Mouse (Mus musculus) frontal cortex, postnatal 36 days (tissue): ENCODE data around the gene Rras2.

Experiments
- DNase-seq, 2 experiments: peaks; one replicate each; pipeline ENCODE4 v3.0.0; 2022; ENCODE audit warnings: low spot score in 2 of 2

Gene Rras2

DNA sequence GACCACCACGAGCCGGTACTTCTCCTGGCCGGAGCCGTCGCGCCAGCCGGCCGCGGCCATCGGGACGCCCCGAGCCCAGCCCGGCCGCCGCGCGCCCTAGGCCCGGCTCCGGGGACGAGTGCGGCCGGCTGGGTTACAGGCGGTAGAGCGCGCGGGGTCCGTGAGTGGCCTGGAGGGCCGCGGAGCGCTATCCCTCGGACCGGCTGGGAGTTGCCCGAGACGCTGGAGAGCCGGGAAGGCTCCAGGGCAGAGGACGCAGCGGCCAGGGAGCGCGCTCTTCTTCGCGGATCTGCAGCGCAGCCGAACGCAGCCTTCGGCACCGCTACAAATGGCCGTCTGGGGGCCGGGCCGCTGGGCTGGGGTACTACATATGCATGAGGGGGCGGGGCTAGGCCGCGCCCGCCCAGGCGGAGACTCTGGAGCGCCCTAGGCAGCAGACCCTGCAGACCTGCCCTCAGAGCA, at the start of gene Rras2:
Gene Rras2, minus strand, starts transcription at position 338 of the 462 bp plus-strand sequence.
- DNase-seq, result peak; percentile 86 to 88

DNA sequence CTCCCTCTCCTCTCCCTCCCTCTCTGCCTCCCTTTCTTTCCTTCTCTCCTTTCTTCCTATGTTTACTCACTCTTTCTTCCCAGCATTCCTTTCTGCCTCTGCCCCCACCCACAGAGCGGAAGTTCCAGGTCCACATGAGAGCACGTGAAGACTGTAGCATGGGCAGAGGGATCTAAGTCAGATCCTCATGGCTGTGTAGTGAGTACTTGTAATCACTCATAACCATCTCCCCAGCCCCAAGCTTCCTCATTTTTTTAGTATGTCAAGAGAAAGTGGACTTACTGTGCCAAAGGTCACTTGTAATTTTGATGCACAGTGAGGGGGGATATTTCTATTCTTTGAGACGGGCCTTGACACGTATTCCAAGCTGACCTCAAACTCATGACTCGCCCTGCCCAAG, 45.4 kb upstream of the Rras2 start:
- no peak for DNase-seq

DNA sequence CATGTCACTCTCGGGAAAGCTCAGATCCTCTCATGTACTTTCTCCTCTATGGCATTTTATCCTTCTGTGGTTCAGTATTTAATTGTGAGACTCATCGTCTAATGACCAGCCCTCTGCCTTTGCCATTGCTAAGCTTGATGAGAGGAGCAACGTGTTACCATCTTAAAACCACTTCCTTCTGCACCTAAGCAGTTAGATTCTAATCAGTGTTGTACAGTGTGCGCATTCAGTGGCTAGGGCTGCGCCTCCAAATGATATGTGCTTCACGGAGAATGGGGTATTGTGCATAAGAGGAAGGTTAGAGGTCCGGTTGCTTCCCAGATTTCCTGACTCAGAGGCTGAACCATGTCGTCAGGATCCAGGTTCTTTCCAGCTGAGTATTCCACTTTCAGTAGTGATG, 43.5 kb upstream of the Rras2 start:
- DNase-seq, result no peak

DNA sequence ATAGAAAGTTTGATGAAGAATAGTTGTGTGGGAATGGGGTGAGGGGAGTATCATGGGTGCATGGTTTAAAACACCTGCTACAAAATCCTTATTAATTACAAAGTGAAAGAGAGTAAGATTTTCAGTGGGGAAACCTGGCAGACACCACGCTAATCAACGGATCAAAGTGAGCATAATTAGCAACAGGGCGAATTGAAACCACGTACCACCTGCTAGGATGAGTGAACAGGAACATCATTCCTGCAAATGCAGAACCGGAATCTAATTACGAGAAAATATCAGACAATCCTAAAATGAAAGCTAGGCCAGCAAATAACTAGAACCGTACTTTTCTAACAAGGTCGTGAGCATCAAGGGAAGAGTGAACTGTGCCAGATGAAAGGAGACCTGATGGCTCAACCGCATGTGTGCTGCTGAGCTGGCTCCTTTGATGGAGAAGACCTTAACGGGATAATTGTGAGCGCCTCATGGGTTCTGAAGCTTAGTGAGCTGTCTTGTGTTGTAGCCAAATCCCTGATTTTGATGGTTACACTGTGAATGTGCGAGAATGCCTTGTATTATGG, 40.2 kb upstream of the Rras2 start:
- no peak for DNase-seq

DNA sequence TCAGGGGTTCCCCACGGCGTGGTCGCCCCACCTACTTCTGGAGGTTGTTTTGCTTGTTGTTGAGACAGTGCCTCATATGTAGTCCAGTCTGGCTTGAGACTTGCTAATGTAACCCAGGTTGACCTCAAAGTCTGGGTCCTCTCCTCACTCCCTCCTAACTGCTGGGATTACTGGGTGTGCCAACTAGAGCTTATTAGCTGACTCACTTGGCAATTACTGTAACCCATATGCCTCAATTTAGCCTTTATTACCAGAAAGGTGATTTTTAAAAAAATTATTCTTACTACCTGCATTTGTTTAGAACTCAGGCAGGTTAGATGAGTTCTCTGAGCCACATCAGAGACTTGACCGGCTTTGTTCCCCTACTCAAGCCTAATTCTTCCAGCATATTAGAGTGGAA, 38.8 kb upstream of the Rras2 start:
- no peak for DNase-seq

DNA sequence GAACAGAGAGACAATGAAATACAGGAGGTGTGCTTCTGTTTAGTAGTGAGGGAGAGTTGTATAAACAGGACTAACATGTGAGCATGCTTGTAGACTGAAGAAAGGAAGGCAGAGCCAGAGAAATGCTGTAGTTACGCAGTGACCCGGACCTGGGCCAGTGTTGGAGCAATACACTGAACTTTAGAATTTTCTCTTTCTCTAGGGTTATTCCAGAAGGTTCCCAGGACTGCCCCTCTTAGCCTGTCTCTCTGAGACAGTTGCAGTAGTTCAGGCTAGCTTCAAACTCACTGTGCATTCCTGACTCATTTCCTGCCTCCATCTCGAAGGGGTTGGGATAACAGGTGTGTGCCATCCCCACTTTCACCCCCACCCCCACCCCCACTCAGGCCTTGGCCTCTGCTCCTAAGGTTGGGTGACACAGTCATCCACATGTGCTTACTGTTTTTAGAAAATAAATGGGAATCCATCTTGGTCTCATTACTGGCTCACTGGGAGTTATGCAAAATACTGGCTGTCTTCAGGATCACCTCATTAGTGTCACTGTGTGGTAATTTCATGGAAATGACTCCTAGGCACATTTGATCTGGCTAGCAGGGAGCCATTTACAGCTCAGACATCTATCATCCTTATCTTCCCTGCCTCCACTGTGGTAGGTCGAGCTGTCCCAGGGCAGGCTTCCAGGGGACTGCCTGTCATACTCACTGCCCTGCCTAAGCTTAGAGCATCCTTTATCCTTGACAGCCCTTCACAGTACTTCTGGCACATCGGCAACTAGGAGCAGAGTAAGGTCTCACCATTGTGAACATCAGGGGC, 37.7 kb upstream of the Rras2 start:
- no peak for DNase-seq

DNA sequence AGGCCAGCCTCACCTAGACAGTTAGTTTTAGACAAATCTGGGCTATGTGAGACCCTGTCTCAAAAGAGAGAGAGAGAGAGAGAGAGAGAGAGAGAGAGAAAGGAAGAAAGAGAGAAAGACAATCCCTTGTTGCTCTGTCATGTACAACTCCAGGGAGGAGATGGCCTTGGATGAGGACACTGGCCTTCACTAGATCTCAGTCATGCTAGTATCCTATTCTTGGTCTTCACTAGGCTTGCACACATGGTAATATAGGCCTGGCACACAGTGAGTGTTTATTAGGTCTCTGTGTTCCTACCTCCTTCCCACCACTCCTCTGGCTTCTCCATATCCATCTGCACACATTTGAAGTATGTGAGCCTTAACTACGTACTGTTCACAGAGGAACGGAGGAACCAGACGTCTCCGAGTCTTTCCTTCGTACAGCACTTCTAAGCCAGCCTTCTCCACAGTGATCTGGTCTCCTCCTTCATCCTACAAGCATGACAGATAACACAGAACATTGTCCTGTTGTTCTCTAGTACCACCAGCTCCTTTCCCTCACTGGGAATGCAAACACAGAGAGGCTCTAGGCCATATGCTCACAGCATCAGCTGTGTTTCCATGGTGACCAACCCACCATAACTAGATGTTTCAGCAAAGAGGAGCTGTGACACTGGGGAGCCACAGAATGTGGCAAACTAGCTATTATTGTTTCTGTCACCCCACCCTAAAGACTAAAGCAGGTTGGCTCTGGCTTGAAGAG, 33.6 kb upstream of the Rras2 start:
- DNase-seq, result peak; percentile 63 to 86

DNA sequence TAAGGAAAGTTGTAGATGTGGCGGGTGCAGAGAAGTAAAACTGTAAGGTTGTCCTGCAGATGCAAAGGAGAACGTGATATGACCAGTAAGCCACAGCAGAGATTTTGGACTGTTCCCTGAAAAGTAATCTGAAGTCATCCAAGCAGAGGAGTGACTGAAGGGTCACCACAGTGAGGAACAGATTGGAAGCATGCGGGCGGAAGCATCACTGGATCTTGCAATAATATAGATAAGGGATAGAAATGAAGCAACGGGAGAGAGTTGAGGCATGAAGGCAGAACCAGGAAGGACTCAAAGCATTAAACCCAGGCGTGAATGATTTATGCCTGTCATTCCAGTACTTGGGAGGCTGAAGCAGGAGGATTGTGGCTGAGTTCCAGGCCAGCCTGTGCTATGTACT, 32.0 kb upstream of the Rras2 start:
- DNase-seq, result no peak

DNA sequence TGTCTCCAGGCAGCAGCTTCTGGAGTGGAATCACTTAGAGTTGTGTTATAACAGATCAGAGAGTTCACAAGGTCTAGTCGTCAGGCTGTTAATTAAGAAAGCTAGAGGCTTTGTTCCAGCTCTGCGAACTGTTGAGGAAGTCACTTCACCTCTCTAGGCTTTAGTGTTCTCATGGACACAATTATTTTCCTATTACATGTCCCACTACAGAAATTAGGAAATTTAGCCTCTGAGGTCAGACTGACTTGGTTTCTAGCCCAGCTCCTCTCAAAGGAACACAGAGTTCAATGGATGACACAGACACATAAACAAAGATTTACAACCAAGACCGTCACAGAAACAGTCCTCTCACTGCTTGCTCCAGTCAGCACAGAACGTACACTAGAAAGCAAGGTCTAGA, 31.6 kb upstream of the Rras2 start:
- no peak for DNase-seq

DNA sequence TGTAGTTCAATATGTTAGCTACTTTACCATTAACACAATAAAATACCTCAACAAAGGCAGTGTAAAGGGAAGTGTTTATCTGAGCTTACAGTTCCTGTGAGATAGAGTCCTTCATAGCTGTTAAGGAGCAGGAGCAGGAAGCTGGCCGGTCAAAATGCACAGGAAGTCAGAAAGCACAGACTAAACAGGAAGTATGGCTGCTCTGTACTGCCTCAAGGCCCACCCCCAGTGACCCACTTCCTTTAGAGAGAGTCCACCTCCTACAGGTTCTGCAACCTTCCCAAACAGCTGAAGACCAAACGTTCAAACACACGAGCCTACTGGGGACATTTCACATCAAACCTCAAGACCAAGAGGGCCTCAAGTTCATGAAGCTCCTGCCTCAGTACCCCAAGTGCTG, 28.3 kb upstream of the Rras2 start:
- DNase-seq, result no peak

DNA sequence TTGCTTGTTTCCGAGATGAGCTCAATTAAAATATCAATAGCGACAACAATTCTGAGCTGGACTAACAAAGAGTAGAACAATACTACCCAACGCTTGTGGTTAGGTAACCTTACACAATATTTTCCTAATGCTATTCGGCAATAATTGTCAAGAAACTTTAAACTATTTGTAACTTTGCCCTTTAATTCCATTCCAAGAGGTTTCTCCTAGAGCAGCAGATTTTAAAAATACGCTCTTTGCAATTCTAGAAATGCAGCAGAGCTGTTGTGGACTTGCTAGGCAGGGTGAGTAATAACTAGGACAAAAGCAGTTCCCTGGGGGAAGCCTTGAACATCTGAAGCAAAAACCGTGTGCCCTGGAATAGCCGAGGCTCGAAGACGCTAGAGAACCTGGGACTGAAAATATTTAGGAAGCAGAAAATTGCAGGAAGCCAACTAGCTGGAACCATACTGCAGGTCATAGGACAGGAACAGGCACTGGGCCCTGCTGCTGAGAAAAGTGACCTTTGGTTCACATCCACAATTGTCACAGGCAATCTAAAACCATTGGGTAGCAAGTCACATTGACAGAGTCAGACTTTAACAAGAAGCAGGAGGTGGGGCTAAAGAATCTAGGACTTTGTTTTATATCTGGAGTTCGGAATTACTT, 24.7 kb upstream of the Rras2 start:
- DNase-seq, result no peak

DNA sequence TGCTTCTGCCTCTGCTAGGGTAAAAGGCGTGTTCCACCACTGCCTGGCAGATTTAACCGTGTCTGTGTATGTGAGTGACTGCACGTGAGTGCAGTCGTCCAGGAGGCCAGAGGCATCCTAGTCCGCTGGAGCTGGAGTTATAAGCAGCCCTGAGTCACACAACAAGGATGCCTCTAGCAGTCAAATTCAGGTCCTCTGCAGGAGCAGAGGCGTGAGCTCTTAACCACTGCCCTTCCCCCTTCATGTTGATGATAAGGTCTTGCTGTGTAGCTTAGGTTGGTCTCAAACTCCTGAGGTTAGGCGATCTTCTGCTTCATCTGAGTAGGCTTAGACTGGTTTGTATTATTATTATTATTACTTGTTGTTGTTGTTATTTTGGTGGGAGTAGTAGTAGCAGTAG, 22.4 kb upstream of the Rras2 start:
- DNase-seq, result no peak

DNA sequence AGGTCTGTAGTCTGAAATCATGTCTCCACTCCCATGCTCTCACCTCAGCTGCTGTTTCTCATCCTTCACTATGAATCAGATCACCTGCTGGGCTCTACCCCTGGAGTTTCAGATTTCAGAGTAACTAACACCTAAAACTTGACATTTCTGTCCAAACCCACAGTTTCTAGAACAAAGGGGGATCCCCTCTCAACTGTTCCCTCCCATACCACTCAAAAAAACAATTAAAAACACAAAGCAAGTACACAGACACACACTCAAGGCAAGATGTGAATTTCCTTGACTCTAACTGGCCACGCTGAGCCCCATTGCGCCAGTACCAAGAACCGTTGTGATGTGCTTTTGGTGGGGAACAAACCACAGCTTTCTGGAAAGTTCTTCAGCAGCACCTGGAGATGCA, 21.8 kb upstream of the Rras2 start:
- DNase-seq, result no peak

DNA sequence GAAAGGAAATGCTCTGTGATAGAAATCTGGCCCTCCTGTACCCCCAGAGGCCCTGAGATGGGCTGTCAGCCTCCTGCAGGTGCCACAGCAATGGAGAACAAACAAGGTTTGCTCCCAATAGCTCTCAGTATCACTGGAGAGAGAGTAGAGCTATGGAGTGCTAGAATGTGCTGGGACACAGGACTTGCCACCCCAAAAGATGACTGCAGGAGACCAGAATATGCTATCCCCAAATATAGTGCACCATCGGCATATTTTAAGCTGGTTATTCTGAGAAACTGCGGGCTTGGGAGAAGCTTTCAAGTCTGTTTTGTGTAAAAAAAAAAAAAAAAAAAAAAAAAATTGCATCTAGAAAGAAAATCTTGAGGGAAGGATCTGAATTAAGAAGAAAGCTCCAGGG, 20.7 kb upstream of the Rras2 start:
- peak in 1 of 2 experiments; percentile 71 for DNase-seq

DNA sequence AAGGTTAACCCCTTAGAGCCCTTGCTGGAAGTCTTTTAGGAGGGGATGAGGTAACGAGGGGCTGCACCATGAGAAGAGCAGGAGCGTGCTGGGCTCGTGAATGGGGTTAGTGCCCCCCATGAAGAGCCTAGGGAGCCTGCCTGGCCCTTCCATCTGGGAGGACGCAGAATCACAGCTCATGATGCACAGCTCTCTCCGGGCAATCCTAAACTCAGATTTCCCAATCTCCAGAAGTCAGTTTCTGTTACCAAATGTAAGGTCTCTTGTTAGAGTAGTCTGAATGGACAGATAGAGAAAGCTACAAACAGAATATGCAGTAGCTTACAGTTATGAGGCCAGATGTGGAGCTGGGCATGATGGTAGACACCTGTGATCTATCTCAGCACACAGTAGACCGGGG, 17.6 kb upstream of the Rras2 start:
- DNase-seq, result no peak

DNA sequence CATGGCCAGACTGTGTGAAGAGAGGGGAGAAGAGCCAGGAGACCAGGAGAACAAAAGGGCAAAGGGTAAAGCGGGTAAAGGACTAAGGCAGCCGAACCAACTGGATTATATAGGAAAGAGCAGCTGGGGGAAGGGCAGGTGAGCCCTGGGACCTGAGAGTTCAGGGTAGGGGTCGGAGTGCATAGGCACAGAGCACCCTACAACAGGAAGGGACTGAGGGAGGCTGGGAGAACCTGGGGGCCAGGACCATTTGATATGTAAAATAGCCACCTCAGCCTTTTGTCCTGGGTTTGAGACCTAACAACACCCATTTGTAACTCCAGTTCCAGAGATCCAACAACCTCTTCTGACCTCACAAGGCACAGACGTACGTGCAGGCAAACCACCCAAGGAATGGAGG, 16.4 kb upstream of the Rras2 start:
- no peak for DNase-seq

DNA sequence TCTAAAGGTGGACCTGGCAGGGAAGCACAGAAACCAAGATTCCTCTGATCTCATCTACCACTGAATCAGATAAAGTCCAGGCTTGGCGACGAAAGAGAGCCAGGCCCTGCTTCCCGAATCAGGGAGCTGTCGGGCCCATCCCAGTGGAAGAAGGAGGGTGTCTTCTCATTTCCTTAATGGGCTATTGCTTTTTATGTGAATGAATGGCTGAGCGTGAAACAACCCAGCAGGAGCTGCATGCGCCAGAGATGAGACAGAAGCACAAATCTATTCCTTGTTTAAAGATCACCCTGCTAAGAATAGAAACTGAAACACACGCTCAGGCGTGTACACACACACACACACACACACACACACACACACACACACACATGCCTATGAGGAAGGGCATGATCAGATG, 14.7 kb upstream of the Rras2 start:
- DNase-seq, result no peak

DNA sequence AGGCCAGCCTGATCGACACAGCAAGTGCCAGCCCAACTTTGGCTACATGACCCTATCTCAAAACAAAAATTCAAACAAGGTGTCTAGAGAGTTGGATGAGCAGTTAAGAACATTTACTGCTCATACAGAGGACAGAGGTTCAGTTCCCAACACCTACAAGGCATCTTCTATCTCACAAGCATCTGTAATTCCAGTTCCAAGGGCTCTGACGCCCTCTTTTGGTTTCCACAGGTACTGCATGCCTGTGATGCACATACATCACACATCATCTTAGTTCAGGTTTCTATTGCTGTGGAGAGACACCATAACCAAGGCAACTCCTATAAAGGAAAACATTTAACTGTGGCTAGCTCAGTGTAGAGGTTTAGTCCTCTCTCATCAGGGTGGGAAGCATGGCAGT, 11.7 kb upstream of the Rras2 start:
- no peak for DNase-seq

DNA sequence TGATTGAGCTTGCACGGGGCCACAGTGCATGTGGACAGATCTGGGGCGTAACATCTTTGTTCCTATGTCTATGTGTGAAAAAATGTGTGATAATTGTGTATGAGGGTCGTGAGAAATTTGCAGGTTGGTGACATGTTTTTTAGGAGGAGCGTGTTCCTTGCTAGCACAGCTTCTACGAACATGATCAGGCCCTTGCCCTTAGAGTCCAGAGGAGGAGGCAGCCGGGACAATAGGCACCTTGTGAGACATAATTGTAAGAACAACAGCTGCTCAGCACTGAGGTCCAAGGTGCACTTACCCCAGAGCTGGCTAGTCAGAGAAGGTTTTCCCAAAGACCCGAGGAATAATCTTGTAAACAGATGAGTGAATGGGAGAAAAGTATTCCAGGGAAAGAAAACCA, 599 bp upstream of the Rras2 start:
- no peak for DNase-seq

DNA sequence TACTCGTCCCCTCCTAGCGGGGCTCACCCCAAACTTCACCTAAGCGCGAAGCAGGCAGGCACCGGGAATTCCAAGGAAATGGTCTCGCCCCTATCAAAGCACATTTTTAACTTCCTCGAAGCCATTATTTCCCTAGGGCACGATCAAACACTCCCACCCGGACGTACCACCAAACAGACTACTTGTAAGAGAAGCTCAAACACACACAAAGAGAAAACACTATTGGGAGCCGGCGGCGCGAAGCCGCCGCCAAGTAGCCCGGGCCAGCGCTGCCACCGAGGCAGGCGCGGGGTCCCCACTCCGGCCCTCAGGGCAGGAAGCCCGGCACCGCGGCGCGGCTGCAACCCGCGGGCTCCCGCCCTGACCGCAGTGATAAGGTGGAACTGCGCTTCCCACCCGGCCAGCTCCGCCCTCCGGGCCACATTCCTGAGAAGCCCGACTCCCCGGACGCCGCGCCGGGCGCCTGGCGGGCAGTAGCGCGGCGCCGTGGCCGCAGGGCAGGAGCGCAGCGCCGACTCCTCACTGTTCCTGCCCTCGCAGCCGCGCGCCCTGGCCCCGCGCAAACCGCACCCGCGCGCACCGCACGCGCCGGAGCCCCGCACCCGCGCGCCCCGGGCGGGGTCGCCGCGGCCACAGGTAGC, 750 bp downstream of the Rras2 start:
- peak; percentile 22 to 28 for DNase-seq

DNA sequence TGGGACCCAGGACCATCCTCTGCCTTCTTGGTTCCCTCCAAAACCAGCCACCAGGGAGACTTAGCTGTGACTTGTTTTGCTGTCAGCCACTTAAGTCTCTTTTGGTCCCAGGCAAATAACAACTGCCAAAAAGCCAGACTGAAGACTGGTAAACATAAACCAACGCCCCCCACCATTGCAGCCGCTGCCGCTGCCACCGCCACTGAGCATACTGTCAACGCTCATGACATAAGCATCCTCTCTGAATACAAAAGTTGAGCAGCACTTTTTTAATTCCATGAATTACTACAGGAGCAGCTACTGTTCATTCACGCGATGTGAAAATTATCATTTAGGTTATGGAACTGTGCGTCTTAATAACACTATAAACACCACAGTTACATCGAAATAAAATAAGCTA, 1.6 kb downstream of the Rras2 start:
- DNase-seq, result no peak

DNA sequence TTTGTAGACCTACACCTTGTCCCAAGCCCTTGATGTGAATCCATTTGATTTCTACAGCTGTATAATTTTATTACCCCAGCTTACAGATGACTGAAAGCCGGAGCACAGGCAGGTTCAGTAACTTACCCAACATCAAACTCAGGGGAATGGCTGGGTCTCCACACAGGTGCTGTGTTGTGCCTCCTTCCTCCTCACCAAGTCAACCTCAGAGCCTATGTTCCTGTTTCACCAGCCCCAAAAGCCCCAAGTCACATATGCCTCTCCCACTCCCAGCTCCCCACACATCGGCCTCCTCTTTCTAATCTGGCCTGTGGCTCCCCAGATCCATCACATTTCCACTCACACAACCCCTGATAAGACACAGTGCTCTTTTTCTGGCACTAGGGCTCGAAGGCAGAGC, 2.6 kb downstream of the Rras2 start:
- no peak for DNase-seq
